Mouse (Mus musculus): ENCODE results near the gene Rgl1. TPM values are rescaled to one million over a fixed set of nuclear protein-coding genes. Genes with fewer than 3 reads are reported as not detected.

Gene Rgl1
- 68.4 and 73.2 TPM in 2 replicates for polyA plus RNA-seq (2012; rRNA removed)

DNA sequence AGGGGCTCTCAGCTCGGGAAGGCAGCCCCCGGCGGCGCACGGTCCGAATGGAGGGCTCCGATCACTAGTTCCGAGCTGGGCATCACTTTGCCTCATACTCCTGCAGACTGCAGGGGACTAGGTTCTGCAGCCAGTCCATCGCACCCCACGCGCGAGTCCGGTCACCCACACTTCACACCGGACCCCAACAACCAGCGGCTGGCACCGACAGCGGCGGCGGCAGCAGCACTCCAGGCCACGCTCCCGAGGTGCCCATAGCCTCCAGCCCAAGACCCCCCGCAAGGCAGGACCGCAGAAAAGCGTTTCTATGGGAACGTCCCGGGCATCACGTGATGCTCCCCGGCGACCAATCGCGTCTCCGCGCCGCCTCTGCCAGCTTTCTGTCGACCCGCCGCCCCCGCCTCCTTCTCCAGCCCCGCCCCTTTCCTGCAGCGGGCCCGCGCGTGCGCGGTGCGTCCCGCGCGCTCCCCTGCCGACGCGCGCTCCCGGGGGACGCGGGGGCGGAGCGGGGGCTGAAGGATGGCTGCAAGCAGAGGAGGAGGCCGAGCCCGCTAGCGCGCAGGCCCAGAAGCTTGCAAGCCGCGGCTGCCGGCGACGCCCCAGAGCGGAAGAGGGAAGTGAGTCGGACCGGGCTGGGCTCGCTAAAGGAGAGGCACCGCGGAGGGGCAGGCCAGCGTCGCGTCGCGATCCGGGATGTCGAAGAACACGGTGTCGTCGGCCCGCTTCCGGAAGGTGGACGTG, at the start of gene Rgl1, which contains the start of gene Arpc5:
TSS of gene Rgl1 (minus strand) at position 320 of the 741 bp plus-strand sequence.
TSS of gene Arpc5 (plus strand) at position 511 of the 741 bp plus-strand sequence.
- Histone ChIP-seq H3K36me3 (ENCODE audit: control insufficient read depth, insufficient read depth, low read length) (peaks cover 2% of the 10 kb centered on the region), H3K4me3 (ENCODE audit: insufficient read depth, low read depth, low read length) (peak within 1 kb of the TSS; percentile 90), H3K4me1 (ENCODE audit: control insufficient read depth, insufficient read depth, low read length) (peaks cover 3% of the 10 kb centered on the region; the same call in 1 of the 2 replicates), H3K27me3 (replicated peaks; ENCODE audit: control insufficient read depth, insufficient read depth, low read length) (no peaks in the 10 kb centered on the region), H3K27ac (ENCODE audit: insufficient read depth, low read depth, low read length) (peak within 1 kb of the TSS; percentile 80)
- peak; percentile 98 for DNase-seq
- TF ChIP-seq POLR2A (IDR thresholded peaks at IDR 0.05; ENCODE audit: low read depth, low read length) (peak; percentile 95), CTCF (conservative IDR thresholded peaks at IDR 0.05; ENCODE audit: insufficient read depth, insufficient read length, low read depth, low read length) (no peak)
- under 1% methylated on average over 86 of the region's 86 CpGs for WGBS

DNA sequence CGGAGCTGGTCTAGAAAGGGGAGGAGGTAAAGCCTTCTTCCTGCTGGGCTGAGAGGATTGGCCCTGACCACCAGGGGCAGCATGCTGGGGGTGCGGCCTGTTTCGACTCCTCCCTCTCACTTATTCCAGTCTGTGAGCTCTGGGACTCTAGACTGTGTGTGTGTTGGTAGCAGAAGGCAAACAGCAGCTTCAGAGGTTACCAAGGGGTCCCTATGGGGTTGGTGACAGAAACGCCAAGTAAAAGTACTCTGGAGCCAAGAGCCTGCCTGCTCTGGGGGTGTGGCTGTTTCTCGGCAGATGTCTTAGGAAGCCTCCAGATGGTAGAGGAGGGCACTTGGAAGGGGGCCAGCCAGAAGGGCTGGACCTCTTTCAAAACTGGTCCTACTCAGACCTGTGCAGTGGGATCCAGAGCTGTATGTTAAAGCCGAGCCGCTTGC, 49.1 kb upstream of the Rgl1 start:
- Histone ChIP-seq H3K4me3 (ENCODE audit: insufficient read depth, low read depth, low read length) (no peak overlapping the region), H3K4me1 (ENCODE audit: control insufficient read depth, insufficient read depth, low read length) (0 out of 2 replicates have a peak, but pooled peaks cover 3% of the 10 kb centered on the region), H3K27ac (ENCODE audit: insufficient read depth, low read depth, low read length) (no peak overlapping the region), H3K36me3 (ENCODE audit: control insufficient read depth, insufficient read depth, low read length) (no peaks in the 10 kb centered on the region), H3K27me3 (replicated peaks; ENCODE audit: control insufficient read depth, insufficient read depth, low read length) (no peaks in the 10 kb centered on the region)
- no peak for DNase-seq
- 46% methylated on average over 7 of the region's 7 CpGs for WGBS
- TF ChIP-seq POLR2A (IDR thresholded peaks at IDR 0.05; ENCODE audit: low read depth, low read length) (no peak), CTCF (conservative IDR thresholded peaks at IDR 0.05; ENCODE audit: insufficient read depth, insufficient read length, low read depth, low read length) (0 out of 2 replicates have a peak, but pooled peaks have one; percentile 29)

DNA sequence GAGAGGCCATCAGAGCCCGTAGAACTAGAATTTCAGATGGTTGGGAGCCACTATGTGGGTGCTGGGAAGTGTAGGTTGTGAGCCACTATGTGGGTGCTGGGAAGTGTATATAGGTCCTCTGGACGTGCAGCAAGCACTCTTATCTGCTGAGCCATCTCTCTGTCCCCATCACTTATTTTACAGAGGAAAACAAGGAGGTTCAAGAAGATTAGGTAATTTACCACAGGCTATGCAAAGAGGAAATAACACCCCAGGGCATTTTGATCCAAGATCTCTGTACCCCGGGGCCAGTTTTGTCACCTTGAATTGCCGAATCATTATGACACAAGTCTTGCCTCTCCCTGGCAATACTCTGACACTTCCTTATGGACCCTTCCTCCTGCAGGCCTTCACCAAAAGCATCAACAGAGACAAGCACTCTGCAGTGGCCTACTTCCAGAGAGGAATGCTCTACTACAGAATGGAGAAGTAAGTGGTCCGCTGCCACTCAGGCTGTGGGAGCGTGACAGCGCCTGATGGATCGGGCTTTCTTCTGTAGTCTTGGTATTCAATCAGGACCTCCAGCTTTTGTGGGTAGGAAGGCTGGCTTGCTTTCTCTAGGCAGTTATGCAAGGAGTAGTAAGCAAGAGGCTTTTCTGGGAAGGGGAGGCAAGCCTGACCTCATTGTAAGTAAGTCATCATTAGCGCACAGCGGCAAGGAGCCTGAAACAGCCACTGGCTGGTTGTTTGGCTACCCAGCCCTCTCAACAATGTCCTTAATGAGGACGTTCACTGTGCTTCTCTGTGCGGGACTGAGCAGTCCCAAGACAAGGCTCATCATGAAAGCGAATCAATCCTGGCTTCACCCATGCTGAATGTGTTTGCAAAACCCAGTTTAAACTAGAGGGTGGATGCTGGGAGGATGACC, 44.6 kb upstream of the Rgl1 start:
- Histone ChIP-seq H3K4me3 (ENCODE audit: insufficient read depth, low read depth, low read length) (no peak overlapping the region), H3K27me3 (replicated peaks; ENCODE audit: control insufficient read depth, insufficient read depth, low read length) (no peaks in the 10 kb centered on the region), H3K27ac (ENCODE audit: insufficient read depth, low read depth, low read length) (no peak overlapping the region), H3K36me3 (ENCODE audit: control insufficient read depth, insufficient read depth, low read length) (no peaks in the 10 kb centered on the region), H3K4me1 (ENCODE audit: control insufficient read depth, insufficient read depth, low read length) (no peaks in the 10 kb centered on the region)
- DNase-seq: no peak
- WGBS: 84% methylated on average over 13 of the region's 13 CpGs
- TF ChIP-seq CTCF (conservative IDR thresholded peaks at IDR 0.05; ENCODE audit: insufficient read depth, insufficient read length, low read depth, low read length): no peak
- TF ChIP-seq POLR2A (IDR thresholded peaks at IDR 0.05; ENCODE audit: low read depth, low read length): no peak

DNA sequence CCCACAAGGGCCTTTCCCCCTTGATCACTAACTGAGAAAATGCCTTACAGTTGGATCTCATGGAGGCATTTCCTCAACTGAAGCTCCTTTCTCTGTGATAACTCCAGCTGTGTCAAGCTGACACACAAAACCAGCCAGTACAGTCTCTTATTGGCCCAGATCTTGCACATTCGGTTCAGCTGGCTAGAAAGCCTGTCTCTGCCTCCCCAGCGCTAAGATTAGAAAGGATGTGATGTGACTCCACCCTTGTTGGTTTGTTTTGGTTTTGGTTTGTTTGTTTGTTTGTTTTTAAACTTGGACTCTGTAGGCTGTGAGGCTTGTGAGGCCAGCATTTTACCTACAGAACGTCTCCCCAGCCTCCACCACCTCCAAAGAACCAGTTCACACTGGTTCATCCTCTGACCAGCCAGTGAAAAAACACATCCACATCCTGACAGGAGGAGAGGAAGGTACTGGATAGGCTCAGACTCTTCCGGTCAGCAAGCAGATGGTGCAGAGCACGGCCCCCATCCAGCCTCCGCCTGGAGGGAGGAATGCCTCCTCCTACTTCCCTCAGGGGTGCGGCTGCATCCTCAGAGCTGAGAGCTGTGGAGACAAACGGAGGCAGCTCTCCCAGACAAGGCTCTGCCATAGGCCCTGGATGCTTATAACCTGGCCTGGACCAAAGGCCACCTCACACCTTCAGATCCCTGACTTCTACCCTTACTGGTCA, 43.5 kb upstream of the Rgl1 start:
- no peaks in the 10 kb centered on the region for H3K36me3 ChIP-seq (ENCODE audit: control insufficient read depth, insufficient read depth, low read length)
- no peaks in the 10 kb centered on the region for H3K27me3 ChIP-seq (replicated peaks; ENCODE audit: control insufficient read depth, insufficient read depth, low read length)
- WGBS: 40% methylated on average over 8 of the region's 8 CpGs
- no peak overlapping the region for H3K4me3 ChIP-seq (ENCODE audit: insufficient read depth, low read depth, low read length)
- TF ChIP-seq CTCF (conservative IDR thresholded peaks at IDR 0.05; ENCODE audit: insufficient read depth, insufficient read length, low read depth, low read length) (no peak), POLR2A (IDR thresholded peaks at IDR 0.05; ENCODE audit: low read depth, low read length) (no peak)
- DNase-seq: peak; percentile 57
- peak overlapping the region; percentile 44 for H3K27ac ChIP-seq (ENCODE audit: insufficient read depth, low read depth, low read length)
- H3K4me1 ChIP-seq (ENCODE audit: control insufficient read depth, insufficient read depth, low read length): no peaks in the 10 kb centered on the region

DNA sequence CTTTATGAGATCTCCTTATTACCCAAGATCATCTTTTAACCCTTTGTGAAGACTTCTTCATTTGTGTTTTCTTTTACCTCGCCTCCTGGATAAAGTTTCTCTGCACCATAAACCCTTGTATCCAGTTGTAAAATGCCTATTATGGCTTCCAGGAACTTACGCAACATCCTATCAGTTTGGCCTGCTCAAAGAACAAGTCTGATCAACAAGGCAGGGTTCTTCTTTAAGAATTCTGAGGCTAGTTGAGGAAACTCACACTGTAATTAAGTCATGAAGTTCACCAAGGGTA, 42.2 kb upstream of the Rgl1 start:
- DNase-seq: no peak
- Histone ChIP-seq H3K4me1 (ENCODE audit: control insufficient read depth, insufficient read depth, low read length) (no peaks in the 10 kb centered on the region), H3K27ac (ENCODE audit: insufficient read depth, low read depth, low read length) (no peak overlapping the region), H3K27me3 (replicated peaks; ENCODE audit: control insufficient read depth, insufficient read depth, low read length) (no peaks in the 10 kb centered on the region), H3K36me3 (ENCODE audit: control insufficient read depth, insufficient read depth, low read length) (no peaks in the 10 kb centered on the region), H3K4me3 (ENCODE audit: insufficient read depth, low read depth, low read length) (no peak overlapping the region)
- 89% methylated on average over 2 of the region's 2 CpGs for WGBS
- TF ChIP-seq POLR2A (IDR thresholded peaks at IDR 0.05; ENCODE audit: low read depth, low read length) (no peak), CTCF (conservative IDR thresholded peaks at IDR 0.05; ENCODE audit: insufficient read depth, insufficient read length, low read depth, low read length) (no peak)

DNA sequence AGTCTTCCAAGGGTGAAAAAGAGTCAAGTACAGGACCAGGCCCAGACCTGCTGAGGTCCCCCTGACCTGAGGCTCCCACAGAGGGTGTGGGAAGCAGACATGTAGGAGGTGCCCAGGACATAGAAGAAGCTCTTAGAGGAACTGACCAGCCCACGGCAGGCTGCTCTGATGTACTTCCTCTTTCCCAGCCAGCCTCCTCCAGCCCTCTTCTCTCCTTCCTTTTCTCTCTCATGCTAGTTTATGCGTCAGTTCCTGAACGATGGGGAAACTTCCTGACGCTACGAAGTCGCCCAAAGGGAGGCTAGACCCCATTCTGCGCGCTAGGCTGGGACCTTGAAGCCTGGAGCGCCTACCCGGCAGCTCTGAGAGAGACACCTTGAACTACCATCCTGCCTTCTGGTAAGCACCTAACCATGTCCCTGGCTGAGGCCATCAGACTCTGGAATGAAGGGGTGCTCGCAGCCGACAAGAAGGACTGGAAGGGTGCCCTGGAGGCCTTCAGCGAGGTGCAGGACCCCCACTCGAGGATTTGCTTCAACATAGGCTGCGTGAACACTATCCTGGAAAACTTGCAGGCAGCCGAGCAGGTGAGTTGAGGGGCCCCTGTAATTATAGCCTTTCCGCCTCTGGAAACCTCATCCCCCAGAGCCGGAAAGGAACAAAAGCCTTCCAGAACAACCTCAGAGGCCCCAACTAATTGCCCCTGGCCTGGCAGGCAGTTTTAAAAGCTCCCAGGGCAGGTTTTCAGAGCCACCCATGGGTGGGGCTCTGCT, 41.7 kb upstream of the Rgl1 start:
- Histone ChIP-seq H3K27ac (ENCODE audit: insufficient read depth, low read depth, low read length) (no peak overlapping the region; the same call in 1 of the 2 replicates), H3K4me3 (ENCODE audit: insufficient read depth, low read depth, low read length) (peak overlapping the region; percentile 8; the same call in 1 of the 2 replicates)
- no peak for DNase-seq

More for the DNA sequence above, 41.7 kb upstream of the Rgl1 start:
- Histone ChIP-seq H3K27me3 (replicated peaks; ENCODE audit: control insufficient read depth, insufficient read depth, low read length) (no peaks in the 10 kb centered on the region), H3K36me3 (ENCODE audit: control insufficient read depth, insufficient read depth, low read length) (no peaks in the 10 kb centered on the region), H3K4me1 (ENCODE audit: control insufficient read depth, insufficient read depth, low read length) (no peaks in the 10 kb centered on the region)
- no peak for TF ChIP-seq CTCF (conservative IDR thresholded peaks at IDR 0.05; ENCODE audit: insufficient read depth, insufficient read length, low read depth, low read length)
- no peak for TF ChIP-seq POLR2A (IDR thresholded peaks at IDR 0.05; ENCODE audit: low read depth, low read length)
- WGBS: 65% methylated on average over 18 of the region's 18 CpGs
